Mouse (Mus musculus) embryonic stem cell, embryonic (primary cell): ENCODE data around the gene Nipsnap1.

Experiments used
- CTCF ChIA-PET, 4 experiments: fragments of 300-600 bp in 2 of 4; fragments of 350-600 bp in 2 of 4; sonication (Branson Sonifier 250); formaldehyde crosslinking; loops; one replicate each; lab custom pipeline; 2022; ENCODE audit warnings: inconsistent platforms in 2 of 4; lab: Charles Lee
- POLR2A ChIA-PET, 4 experiments: fragments of 300-600 bp in 2 of 4; fragments of 350-600 bp in 2 of 4; sonication (Branson Sonifier 250); formaldehyde crosslinking; loops; one replicate each; lab custom pipeline; 2022; ENCODE audit warnings: antibody characterized with exemption in 4 of 4, inconsistent platforms in 1 of 4; lab: Charles Lee

The Nipsnap1 gene

DNA sequence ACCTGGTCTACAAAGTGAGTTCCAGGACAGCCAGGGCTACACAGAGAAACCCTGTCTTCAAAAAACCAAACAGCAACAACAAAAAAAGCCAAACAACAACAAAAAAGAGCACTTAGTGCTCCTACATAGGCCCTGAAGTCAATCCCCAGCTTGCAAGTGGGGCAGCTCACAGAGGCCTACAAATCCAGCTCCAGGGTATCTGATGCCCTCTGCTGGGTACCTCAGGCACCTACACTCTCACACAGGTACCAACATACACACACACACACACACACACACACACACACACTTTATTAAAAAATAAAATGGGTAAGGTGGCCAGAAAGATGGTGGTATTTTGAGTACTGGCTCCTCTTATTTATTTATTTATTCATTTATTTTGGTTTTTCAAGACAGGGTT is 20.7 kb upstream of the Nipsnap1 start:
- ChIA-PET POLR2A (interaction anchor here in 3 of 4 experiments (0.6 to 7.8 kb wide), 10 partner anchors 9 to 305 kb away, joined by 3 to 162 read pairs (median 4); partner anchors contain the start of gene Nipsnap1 (in 1 of the 3)), CTCF (interaction anchor here in 3 of 4 experiments (0.6 to 1.6 kb wide), 8 partner anchors 9 to 1502 kb away, joined by 3 to 7 read pairs (median 5); partner anchors contain the start of gene Nipsnap1 (in 1 of the 3))

DNA sequence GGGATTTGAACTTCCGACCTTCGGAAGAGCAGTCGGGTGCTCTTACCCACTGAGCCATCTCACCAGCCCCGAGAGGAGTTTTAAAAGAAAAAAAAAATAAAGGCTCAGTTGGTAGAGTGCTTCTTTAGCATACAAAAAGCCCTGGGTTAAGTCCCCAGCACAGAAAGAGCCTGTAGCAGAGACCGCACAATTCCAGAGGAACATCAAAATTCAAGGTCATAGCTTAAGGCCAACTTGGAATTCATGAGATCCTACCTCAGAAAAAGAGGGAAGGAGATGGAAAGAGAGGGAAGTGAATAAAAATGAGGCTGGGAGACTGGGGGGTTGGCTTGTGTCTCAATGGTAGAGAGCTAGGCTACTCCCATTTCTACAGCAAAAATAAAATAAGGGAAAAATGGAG is 19.6 kb upstream of the Nipsnap1 start:
- ChIA-PET POLR2A (interaction anchor here in 2 of 4 experiments (0.6 to 1.9 kb wide), 10 partner anchors 11 to 552 kb away, joined by 3 to 5 read pairs (median 4); partner anchors contain the start of gene Nipsnap1 (in 2 of the 2)), CTCF (interaction anchor here (0.5 to 1.5 kb wide), 8 partner anchors 10 to 624 kb away, joined by 3 to 10 read pairs (median 3); no protein-coding TSS in a partner anchor)

DNA sequence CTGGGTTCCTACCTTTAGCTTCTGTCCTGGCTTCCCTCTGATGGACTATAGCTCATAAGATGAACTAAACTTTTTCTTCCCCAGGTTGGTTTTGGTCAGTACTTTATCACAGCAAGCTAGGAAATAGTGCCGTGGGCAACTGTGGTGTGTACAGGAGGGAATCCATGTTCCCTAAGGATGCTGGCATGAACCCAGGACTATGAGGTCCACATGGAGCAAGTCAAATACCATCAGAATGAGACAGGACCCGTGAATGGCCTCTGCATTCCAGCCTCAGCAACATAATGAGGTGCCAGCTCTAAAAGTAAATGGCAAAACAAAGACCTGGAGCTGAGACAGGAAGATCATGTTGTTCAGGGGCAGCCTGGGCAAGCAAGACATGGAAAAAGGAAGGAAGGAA is 15.3 kb upstream of the Nipsnap1 start:
- CTCF ChIA-PET = interaction anchor here in 1 of 4 experiments (0.9 to 2.2 kb wide), 5 partner anchors 9 to 22 kb away, joined by 3 to 8 read pairs (median 4); no protein-coding TSS in a partner anchor
- POLR2A ChIA-PET = interaction anchor here in 3 of 4 experiments (0.5 to 14.3 kb wide), 9 partner anchors 9 to 1051 kb away, joined by 3 to 162 read pairs (median 4); partner anchors contain the start of genes Nf2 (in 2 of the 3) and Nipsnap1 (in 2 of the 3)

DNA sequence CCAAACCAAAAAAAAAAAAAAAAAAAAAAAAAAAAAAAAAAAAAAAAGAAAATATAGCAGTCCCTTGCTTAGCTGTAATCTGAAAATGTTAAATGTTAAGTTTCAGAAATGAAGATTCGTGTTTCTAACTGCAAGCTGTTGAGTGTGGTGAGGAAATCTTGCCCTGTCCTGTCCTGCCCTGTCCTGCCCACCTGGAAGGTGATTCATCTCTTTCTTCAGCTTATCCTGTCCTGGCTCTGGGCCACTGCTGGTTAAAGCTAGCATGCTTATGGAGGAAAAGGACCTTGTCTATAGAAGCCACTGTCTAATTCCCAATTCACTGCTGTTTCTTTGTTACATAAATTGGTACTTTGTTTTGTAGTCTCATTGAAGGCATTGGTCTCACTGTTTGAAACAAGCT is 12.8 kb upstream of the Nipsnap1 start:
- ChIA-PET CTCF (interaction anchor here in 3 of 4 experiments (0.5 to 4.1 kb wide), 11 partner anchors 9 to 1348 kb away, joined by 3 to 19 read pairs (median 7); partner anchors contain the start of genes Nipsnap1 (in 2 of the 3) and Nf2 (in 1 of the 3)), POLR2A (interaction anchor here (0.6 to 14.3 kb wide), 21 partner anchors 9 to 394 kb away, joined by 3 to 162 read pairs (median 4); partner anchors contain the start of genes Nf2 (in 3 of the 4), Nipsnap1 (in 2 of the 4) and Ascc2 (in 1 of the 4))

DNA sequence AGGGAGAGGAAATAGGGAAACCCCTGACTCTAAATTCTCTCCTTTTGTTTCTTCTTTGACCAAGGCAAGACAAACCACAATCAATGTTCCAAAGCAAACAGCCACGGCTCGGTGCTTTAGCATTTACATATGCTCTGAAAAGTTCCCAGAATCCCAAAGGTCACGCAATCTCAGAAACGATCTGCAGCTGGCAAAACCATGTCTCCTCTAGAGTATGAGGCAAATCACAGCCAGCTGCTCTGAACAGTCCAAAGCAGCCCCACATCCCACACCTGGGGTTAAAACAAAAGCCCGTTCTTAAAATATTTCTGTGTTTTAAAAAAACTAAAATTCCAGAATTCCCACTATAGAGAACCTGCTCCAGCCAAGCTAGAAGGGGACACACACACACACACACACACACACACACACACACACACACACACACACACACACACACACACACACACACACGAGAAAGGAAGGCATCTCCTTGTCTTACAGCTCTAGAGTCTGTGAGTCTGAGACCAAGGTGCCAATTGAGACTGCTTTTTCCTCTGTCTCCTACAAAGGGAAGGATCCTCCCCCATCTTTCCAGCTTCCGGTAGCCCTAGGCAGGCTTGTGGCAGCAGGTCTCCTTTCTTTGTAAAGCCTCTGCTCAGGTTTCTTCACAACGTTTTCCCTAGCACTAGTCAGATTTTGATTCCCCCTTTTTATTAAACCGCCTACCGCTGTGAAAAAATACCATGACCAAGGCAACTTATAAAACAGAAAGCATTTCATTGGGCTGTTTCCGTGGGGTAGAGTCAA is 11.7 kb upstream of the Nipsnap1 start:
- ChIA-PET CTCF (interaction anchor here (0.6 to 4.1 kb wide), 18 partner anchors 10 to 1053 kb away, joined by 3 to 19 read pairs (median 5); partner anchors contain the start of genes Nf2 (in 2 of the 4) and Nipsnap1 (in 1 of the 4)), POLR2A (interaction anchor here (0.6 to 14.3 kb wide), 37 partner anchors 8 to 803 kb away, joined by 3 to 162 read pairs (median 4); partner anchors contain the start of genes Nipsnap1 (in 3 of the 4), Nf2 (in 2 of the 4), Ascc2 (in 1 of the 4) and Ewsr1 (in 1 of the 4))

DNA sequence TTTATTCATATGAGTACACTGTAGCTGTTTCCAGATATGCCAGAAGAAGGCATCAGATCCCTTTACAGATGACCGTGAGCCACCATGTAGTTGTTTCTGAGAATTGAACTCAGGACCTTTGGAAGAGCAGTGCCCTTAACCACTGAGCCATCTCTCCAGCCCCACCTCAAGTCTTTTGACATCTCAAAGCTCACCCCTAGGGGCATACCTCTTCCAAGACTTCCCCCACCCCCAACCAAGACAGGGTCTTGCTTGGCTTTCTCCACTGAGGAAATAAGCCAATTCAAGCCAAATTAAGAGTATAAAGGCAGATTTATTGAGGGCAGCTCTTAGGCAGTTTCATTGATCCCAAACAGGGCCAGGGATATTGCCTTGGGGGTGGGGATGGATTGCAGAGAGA is 11.0 kb upstream of the Nipsnap1 start:
- POLR2A ChIA-PET = interaction anchor here in 3 of 4 experiments (0.6 to 14.3 kb wide), 27 partner anchors 9 to 803 kb away, joined by 3 to 162 read pairs (median 4); partner anchors contain the start of genes Nf2 (in 2 of the 3), Nipsnap1 (in 2 of the 3), Ewsr1 (in 1 of the 3) and Rhbdd3 (in 1 of the 3)
- CTCF ChIA-PET = interaction anchor here (0.5 to 4.1 kb wide), 21 partner anchors 10 to 1052 kb away, joined by 3 to 19 read pairs (median 5); partner anchors contain the start of genes Nf2 (in 2 of the 4) and Nipsnap1 (in 2 of the 4)

DNA sequence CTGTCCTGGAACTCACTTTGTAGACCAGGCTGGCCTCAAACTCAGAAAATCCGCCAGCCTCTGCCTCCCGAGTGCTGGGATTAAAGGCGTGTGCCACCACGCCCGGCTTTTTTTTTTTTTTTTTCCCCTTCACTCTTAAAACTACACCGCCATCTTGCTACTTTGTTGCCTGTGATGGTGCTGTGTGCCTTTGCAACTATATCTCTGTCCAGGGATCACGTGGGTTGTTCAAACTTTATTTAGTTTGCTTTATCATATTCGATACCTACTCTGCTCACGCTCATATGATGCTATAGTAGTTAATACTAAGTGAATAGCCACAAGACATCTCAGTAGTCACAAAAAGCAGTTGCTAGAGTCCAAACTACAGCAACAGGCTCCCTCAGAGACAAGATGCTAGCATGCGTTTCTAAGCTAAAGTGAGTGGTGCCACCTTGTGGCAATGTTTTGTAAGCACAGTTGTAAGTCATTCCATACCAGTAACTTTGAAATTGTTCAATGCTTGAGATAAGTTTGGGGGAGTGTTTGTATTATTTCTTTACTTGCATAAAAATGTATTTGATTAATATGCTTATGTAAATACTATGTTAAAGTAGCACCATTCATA is 8.0 kb upstream of the Nipsnap1 start:
- ChIA-PET POLR2A (interaction anchor here in 3 of 4 experiments (0.5 to 14.3 kb wide), 29 partner anchors 9 to 679 kb away, joined by 3 to 162 read pairs (median 4); partner anchors contain the start of genes Nf2 (in 2 of the 3), Nipsnap1 (in 2 of the 3) and Tbc1d10a (in 1 of the 3)), CTCF (interaction anchor here (0.6 to 3.7 kb wide), 34 partner anchors 8 to 607 kb away, joined by 3 to 45 read pairs (median 4); partner anchors contain the start of genes Nf2 (in 2 of the 4), Nipsnap1 (in 1 of the 4) and Thoc5 (in 1 of the 4))

DNA sequence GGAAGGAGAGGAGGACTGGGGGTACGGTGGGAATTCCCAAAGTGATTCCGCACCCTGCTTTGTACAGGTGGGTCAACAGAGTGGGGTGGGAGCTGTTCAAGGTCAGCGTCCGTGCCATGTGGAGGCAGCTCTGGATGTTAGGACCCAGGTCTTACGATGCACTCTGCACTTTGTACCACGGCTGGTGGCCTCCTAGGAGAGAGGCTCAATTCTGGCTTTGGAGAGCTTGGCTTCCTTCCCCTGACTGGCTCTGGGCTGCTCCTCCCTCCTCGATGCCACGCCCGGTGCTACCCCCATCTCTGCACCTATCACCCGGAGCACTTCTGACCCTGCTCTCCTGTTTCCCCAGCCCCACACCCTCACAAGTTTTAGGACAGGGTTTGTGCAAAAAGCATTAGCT is 800 bp downstream of the Nipsnap1 start:
- POLR2A ChIA-PET = interaction anchor here (0.7 to 3.4 kb wide), 38 partner anchors 8 to 604 kb away, joined by 3 to 36 read pairs (median 5); partner anchors contain the start of genes Nf2 (in 2 of the 4), Thoc5 (in 2 of the 4) and Ascc2 (in 1 of the 4)

DNA sequence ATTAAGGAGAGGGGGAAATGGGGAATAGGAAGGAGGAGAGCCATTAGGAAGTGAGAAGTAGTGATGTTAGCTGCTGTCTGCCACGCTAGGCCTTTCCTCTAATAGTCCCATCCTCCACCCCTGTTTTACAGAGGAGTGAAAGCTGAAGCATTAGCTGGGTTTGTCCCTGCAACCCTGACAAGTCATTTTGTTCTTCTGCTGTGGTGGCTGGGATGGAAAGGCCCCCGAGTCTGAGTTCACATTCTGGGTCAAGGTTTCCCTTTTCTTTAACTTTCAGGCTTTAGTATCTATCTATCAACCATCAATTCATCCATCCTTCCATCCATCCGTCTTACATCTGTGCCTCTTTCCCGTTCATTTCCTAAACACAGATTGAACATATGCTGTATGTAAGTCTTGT is 7.3 kb downstream of the Nipsnap1 start:
- POLR2A ChIA-PET = interaction anchor here in 2 of 4 experiments (0.5 to 3.0 kb wide), 6 partner anchors 9 to 128 kb away, joined by 3 to 13 read pairs (median 6); partner anchors contain the start of genes Nf2 (in 2 of the 2) and Thoc5 (in 1 of the 2)

More for the DNA sequence above, 800 bp downstream of the Nipsnap1 start:
- CTCF ChIA-PET = interaction anchor here (0.5 to 3.7 kb wide), 21 partner anchors 8 to 626 kb away, joined by 3 to 51 read pairs (median 4); no protein-coding TSS in a partner anchor

DNA sequence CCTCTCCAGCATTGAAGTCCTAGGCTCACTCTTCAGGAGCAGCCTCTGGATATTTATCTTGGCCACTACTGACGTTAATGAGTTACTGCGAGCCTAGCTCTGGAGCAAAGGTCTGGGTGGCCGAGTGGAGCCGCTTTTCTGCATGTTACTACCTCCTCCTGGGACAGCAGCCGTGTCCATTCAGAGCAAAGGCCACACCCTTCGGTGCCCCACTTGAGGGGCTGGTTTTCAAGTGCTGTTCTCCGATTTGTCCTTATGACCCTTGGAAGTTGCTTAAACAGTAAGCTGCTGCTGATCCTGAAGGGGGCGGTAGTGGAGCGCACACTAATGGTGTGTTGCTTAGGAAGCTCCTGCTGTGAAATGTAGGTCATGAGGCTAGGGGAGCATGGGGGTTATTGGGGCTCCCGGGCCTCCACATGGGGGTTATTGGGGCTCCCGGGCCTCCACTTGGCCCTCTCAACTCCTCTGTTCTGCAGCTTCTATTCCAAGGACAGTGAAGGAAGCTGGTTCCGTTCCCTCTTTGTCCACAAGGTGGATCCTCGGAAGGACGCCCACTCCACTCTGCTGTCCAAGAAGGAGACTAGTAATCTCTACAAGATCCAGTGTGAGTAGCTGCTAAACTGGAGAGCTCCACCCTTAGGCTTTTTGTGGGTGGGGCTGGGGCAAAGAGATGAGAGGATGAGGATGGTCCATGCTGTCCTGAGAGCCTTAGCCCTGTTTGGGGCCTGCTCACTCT is 9.3 kb downstream of the Nipsnap1 start:
- CTCF ChIA-PET = interaction anchor here (0.5 to 3.6 kb wide), 81 partner anchors 9 to 690 kb away, joined by 3 to 51 read pairs (median 4); partner anchors contain the start of genes Nipsnap1 (in 4 of the 4), Thoc5 (in 3 of the 4), Nefh (in 2 of the 4) and Nf2 (in 2 of the 4)
- POLR2A ChIA-PET = interaction anchor here (0.6 to 2.2 kb wide), 56 partner anchors 8 to 879 kb away, joined by 3 to 24 read pairs (median 4); partner anchors contain the start of genes Ewsr1 (in 3 of the 4), Nipsnap1 (in 3 of the 4), Rhbdd3 (in 3 of the 4) and Nf2 (in 2 of the 4)

More for the DNA sequence above, 7.3 kb downstream of the Nipsnap1 start:
- CTCF ChIA-PET = interaction anchor here in 2 of 4 experiments (0.6 to 1.7 kb wide), 2 partner anchors 19 to 920 kb away, joined by 4 to 7 read pairs; no protein-coding TSS in a partner anchor

DNA sequence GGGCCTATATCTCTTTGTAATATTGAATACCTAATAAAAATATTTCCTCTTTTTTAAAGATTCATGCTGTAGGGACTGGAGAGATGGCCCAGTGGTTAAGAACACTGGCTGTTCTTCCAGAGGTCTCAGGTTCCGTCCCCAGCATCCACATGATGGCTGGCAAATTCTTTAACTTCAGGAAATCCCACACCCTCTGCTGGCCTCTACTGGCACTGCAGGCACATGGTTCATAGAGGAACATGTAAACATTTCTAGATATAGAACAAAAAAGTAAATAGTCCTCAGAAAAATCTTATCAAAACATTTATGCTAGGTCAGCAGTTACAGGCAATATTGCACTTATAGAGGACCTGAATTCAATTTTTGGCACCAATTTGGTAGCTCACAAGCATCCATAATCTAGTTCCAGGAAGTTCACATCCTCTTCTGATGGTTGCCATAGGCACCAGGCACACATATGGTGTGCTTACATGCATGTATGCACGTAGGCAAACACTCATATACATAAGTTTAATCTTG is 11.7 kb downstream of the Nipsnap1 start:
- POLR2A ChIA-PET = interaction anchor here in 3 of 4 experiments (0.6 to 6.2 kb wide), 6 partner anchors 10 to 1159 kb away, joined by 3 to 27 read pairs (median 5); partner anchors contain the start of genes Nipsnap1 (in 1 of the 3) and Thoc5 (in 1 of the 3)
- CTCF ChIA-PET = interaction anchor here (0.6 to 3.6 kb wide), 16 partner anchors 8 to 539 kb away, joined by 3 to 31 read pairs (median 4); partner anchors contain the start of genes Nipsnap1 (in 2 of the 4) and Thoc5 (in 1 of the 4)

DNA sequence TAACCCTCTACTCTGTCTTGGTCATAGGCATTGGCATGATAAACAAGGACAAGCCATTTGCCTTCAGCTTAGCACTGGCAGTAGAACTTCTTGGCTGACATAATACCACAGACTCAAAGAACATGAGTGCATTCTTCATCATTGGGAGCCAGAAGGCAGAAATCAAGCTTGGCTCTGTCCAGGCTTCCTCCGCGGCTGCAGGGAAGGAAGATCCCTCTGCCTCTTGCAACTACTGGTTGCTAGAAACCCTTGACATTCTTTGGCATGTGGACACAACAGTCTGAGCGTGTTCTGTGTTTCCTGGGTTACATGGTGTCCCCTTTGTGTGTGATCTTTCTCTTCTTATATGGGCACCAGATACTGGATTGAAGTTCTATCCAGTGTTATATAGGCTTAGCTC is 13.2 kb downstream of the Nipsnap1 start:
- CTCF ChIA-PET = interaction anchor here in 3 of 4 experiments (0.5 to 3.4 kb wide), 5 partner anchors 10 to 44 kb away, joined by 4 to 11 read pairs (median 6); no protein-coding TSS in a partner anchor
- POLR2A ChIA-PET = interaction anchor here (0.6 to 6.2 kb wide), 9 partner anchors 8 to 44 kb away, joined by 3 to 27 read pairs (median 5); partner anchors contain the start of gene Nipsnap1 (in 2 of the 4)

DNA sequence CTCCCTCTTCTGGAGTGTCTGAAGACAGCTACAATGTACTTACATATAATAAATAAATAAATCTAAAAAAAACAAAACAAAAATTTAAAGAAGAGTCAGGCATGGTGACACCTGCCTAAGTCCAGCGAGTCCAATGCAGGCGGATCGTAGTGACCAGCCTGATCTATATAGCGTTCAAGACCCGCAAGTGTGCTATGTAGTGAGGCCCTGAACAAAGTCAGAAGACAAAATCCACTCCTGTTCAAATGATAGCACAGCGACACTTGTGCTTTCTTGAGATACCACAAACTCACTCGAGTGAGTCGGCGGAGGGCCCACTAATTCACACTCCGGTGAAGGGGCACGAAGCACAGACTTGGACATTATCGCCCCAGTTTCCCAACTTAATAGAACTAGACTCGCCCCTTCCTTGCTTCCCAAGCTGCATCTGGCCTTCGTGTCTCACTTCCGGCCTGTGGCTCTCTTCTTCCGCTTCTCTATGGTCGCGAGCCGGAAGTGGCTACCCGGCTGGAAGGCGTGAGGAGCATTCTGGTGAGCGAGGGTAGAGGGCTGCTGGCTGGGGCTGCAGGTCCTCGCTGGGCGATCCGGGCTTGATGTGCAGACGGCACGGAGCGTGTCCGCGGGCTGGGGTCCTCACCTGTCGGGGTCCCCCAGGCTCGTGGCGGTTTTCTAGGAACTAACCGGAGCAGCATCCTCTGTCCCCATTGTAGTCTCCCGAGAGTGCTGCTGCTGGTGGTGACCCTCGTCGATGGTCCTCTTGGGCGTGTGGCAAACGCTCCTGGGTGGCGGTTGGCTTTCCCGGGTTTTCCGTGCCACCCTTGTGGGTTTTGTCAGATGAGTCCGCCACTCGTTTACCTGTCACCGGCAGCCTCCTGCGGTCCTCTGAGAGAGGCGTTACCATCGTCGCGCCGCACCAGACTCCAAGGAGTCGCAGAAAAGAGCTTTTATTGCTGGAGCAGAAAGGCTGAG is 21.4 kb downstream of the Nipsnap1 start, which contains the start of gene Thoc5:
Thoc5 (plus strand) TSS at position 473 of the 969 bp plus-strand sequence.
- CTCF ChIA-PET = interaction anchor here (0.6 to 4.4 kb wide), 16 partner anchors 7 to 1126 kb away, joined by 3 to 27 read pairs (median 4); no protein-coding TSS in a partner anchor
- POLR2A ChIA-PET = interaction anchor here in 3 of 4 experiments (0.6 to 4.0 kb wide), 24 partner anchors 10 to 205 kb away, joined by 3 to 18 read pairs (median 3); partner anchors contain the start of genes Nipsnap1 (in 2 of the 3), Ewsr1 (in 1 of the 3), Gas2l1 (in 1 of the 3) and Rhbdd3 (in 1 of the 3)

DNA sequence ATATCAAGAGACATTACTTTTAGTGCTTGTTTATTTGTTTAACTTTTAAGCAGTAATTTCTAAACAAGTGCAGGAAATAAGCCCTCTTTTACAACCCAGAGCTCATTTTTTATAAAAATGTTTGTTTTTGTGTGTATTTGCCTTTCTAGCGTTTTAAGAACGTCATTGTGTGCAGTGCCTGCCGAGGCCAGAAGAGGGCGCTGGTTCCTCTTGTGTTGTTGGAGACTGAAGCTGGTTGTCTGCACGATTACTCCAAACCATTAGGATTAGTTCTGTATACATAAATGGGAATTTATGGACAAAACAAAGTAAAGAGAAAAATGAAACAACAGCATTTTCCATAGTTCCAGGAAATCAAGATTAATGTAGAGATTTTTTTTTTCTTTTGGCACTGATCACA is 26.7 kb downstream of the Nipsnap1 start:
- POLR2A ChIA-PET = interaction anchor here (0.5 to 4.5 kb wide), 45 partner anchors 9 to 747 kb away, joined by 3 to 27 read pairs (median 4); partner anchors contain the start of genes Ewsr1 (in 2 of the 4), Nipsnap1 (in 2 of the 4), Rhbdd3 (in 2 of the 4) and Ap1b1 (in 1 of the 4)

More for the DNA sequence above, 26.7 kb downstream of the Nipsnap1 start:
- CTCF ChIA-PET = interaction anchor here (0.5 to 4.1 kb wide), 79 partner anchors 9 to 794 kb away, joined by 3 to 31 read pairs (median 5); partner anchors contain the start of genes Gas2l1 (in 3 of the 4), Nefh (in 3 of the 4), Nf2 (in 2 of the 4) and Nipsnap1 (in 2 of the 4)
